Mouse (Mus musculus) spleen, adult 18-20 months (tissue): ENCODE data around the gene Trak2.
A peak's percentile ranks its signal among the peaks of the same experiment; 100 is the strongest.
"Not testable (repeated sequence)": the region's sequence is repeated elsewhere in the genome, so short reads cannot be mapped to it uniquely, and the experiment has no call there.

Experiments used
- DNase-seq, 2 experiments: peaks; one replicate each; pipeline ENCODE4 v3.0.0; 2022; ENCODE audit warnings: mixed read lengths in 2 of 2

Trak2 gene

GRCm38 (mm10) chr1:58885646-58886045, 87.6 kb downstream of the Trak2 start:
- DNase-seq, result no peak

DNA sequence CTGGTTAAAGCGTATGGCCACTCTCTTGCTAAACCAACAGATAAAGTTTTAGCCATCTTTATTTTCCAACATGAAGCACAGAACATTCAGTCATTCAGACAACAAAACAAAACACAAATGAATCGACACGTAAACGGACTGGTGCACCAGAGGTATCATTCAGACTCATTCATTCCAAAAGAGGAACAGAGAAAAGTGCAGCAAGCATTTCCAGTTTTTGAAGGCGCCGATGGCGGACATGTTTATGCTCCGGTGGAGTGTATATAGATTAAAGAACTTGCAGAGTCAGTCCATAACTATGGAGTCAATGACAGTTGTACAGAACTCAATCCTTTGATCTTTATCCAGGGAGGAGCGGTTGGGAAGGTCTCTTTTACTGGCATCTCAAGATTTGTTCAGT, 90.0 kb downstream of the Trak2 start:
- DNase-seq, result not testable (repeated sequence)

DNA sequence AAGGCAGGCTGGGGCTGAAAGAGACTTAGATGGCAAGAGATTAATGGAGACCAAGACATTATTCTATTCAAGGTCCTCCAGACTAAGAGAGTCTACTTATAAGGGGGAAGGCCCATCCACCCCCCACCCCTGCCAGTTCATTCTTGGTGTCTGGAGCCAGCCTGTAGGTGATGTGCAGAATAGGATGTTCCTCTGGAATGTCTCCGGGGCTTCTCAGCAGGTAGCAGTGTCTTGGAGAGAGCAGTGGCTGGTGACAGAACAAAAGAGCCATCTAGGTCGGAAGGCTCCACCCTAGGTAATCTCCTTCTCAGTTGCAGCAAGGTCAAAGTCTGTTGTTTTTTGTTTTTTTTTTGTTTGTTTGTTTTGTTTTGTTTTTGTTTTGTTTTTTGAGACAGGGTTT, 93.9 kb downstream of the Trak2 start:
- not testable (repeated sequence) for DNase-seq

- not testable (repeated sequence) for DNase-seq
Observed at GRCm38 (mm10) chr1:58876500-58876899, 96.7 kb downstream of the Trak2 start.

DNA sequence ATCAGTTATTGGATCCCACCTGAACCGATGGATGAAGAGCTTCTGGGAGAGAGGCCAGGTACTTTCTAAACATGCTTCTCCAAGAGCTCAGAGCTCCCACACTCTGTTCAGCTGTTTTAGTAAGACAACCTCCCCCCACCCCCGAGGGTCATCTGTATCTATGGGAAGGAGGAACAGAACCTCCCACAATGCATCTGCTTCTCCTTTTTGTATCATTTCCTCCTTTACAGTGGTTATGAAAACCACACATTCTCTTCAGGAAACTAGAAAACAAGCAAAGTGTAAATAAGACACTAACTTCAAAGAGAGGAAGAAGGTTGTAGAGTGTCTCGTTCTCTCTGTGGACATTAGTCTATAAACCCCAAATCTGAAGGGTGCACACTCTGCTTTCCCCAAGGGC, 112.6 kb downstream of the Trak2 start:
- not testable (repeated sequence) for DNase-seq

DNA sequence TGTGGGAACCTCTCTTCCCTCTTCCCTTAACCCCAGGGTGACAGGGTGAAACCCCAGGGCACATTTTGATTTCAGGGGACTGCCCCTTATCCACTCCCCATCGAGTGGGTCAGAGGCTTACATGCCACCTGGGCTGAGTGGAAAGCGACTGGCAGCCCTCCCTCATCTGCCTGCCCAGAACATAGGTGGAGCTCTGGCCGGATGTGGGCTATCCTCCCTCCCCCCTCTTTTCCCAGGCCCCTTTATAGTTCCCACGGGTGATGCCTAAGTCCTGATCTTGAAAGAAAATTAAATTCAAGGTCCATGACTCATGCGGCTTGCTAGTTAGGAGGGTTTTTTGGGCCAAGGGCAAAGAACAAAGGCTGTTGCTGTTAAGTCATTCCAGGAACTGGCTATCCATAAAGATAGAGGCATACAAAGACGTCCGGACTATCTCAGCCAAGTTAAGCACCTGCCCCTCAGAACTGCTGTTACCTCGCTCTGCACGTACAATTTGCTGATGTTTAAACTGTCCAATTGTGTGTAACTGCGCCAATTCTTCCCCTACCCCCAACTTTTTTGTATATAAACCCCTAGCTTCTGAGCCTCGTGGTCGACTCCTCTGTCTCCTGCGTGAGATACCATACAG, 113.4 kb downstream of the Trak2 start:
- DNase-seq, result peak in 1 of 2 experiments; percentile 32

DNA sequence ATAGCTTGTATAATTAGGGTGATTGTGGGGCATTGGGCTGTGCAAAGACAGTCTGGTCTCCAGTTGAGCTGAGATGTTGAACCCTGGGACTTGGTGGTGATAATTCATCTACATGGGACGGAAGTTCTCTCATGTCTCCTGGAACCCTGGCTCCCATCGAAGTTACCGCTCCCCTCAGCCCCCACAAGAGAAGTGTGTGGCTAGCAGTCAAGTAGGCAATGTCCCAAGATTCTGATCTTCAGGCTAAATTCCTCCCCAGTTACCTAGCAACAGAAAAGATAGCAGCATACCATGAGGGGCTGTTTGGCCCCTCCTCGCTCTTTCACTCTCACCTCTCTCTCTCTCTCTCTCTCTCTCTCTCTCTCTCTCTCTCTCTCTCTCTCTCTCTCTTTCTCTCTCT, 114.1 kb downstream of the Trak2 start:
- DNase-seq, result not testable (repeated sequence)

- DNase-seq, result not testable (repeated sequence)
Observed at GRCm38 (mm10) chr1:58856811-58857210, 116.4 kb downstream of the Trak2 start.
